Mouse (Mus musculus) liver, postnatal 0 days (tissue): Measurements from ENCODE around the gene Pirt.

Source experiments
- CTCF ChIP-seq: sonication (generic); IDR thresholded peaks from 2 replicates; pipeline ENCODE4 v1.5.1; 2016; ENCODE audit warnings: antibody characterized with exemption, low read depth
- EP300 ChIP-seq: IDR thresholded peaks from 2 replicates; pipeline ENCODE4 v1.6.1; 2016; ENCODE audit warnings: antibody characterized with exemption, low read depth, mild to moderate bottlenecking

DNA sequence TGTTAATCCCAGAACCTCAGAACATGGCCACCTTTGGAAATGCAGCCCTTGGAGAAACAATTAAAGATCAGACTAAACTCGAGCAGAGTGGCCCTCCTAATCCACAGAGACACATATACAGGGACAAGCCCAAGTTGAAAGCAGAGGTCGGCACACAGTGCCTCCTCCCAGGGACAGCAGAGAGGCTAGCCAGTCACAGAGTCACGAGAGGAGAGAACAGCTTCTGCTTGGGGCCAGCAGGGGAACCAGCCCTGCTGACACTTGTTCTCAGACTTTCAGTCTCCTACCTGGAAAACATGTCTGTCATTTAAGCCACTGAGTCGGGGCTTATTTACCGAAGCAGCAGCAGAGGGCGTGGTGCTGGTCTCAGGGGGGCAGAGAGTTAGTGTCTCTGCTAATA, 34.7 kb downstream of the Pirt start:
- TF ChIP-seq CTCF = no peak
- no peak for TF ChIP-seq EP300
